Mouse (Mus musculus) myocyte (in vitro differentiated cells): ENCODE results near the gene Arhgef17. TPM values are rescaled to one million over a fixed set of nuclear protein-coding genes. Genes with fewer than 3 reads are reported as not detected.

Experiments
- H3K27me3 ChIP-seq: one replicate; pipeline ENCODE4 v1.6.1; 2011; ENCODE audit not compliant: control insufficient read depth, insufficient read depth, insufficient read length
- H3K36me3 ChIP-seq: one replicate; pipeline ENCODE4 v1.6.1; 2011; ENCODE audit not compliant: control insufficient read depth, insufficient read depth
- H3K4me2 ChIP-seq: one replicate; pipeline ENCODE4 v1.6.1; 2011; ENCODE audit warnings: low read depth, control low read depth
- H3K4me3 ChIP-seq: one replicate; pipeline ENCODE4 v1.5.1; 2011; ENCODE audit warnings: mild to moderate bottlenecking, control low read depth, moderate library complexity
- H3K79me2 ChIP-seq: one replicate; pipeline ENCODE4 v1.6.1; 2011; ENCODE audit not compliant: control insufficient read depth, insufficient read depth
- H3ac ChIP-seq: one replicate; pipeline ENCODE4 v1.6.1; 2011; ENCODE audit not compliant: control insufficient read depth, insufficient read length
- CEBPB ChIP-seq: IDR thresholded peaks from 2 replicates; pipeline ENCODE4 v1.6.1; 2011; ENCODE audit warnings: mild to moderate bottlenecking, moderate library complexity; ENCODE audit not compliant: poor library complexity, insufficient read depth, severe bottlenecking
- E2F4 ChIP-seq: IDR thresholded peaks from one replicate; pipeline ENCODE4 v1.6.1; 2011; ENCODE audit warnings: mild to moderate bottlenecking, control low read depth, moderate library complexity; ENCODE audit not compliant: insufficient read depth
- MAX ChIP-seq: IDR thresholded peaks from one replicate; pipeline ENCODE4 v1.6.1; 2011; ENCODE audit warnings: low read depth, mild to moderate bottlenecking, control low read depth
- MYOD1 ChIP-seq, 3 experiments: IDR thresholded peaks; one replicate each; pipeline ENCODE4 v1.6.1; 2011; ENCODE audit warnings: control low read depth in 2 of 3, low read depth in 2 of 3, mild to moderate bottlenecking in 2 of 3, moderate library complexity in 1 of 3; ENCODE audit not compliant: insufficient read length in 2 of 3, control insufficient read depth in 1 of 3
- MYOG ChIP-seq, 3 experiments: IDR thresholded peaks; one replicate each; pipeline ENCODE4 v1.6.1; 2011; ENCODE audit warnings: control low read depth in 2 of 3, low read depth in 2 of 3, mild to moderate bottlenecking in 2 of 3; ENCODE audit not compliant: insufficient read length in 2 of 3, control insufficient read depth in 1 of 3, insufficient read depth in 1 of 3
- POLR2A ChIP-seq: IDR thresholded peaks from one replicate; pipeline ENCODE4 v1.6.1; 2011; ENCODE audit warnings: low read depth, mild to moderate bottlenecking, control low read depth, moderate library complexity; ENCODE audit not compliant: insufficient read length
- POLR2AphosphoS2 ChIP-seq: IDR thresholded peaks from one replicate; pipeline ENCODE4 v1.6.1; 2011; ENCODE audit warnings: low read depth, control low read depth; ENCODE audit not compliant: insufficient read length
- REST ChIP-seq: IDR thresholded peaks from one replicate; pipeline ENCODE4 v1.6.1; 2011; ENCODE audit warnings: mild to moderate bottlenecking, control low read depth, moderate library complexity; ENCODE audit not compliant: insufficient read depth, insufficient read length
- SRF ChIP-seq: IDR thresholded peaks from one replicate; pipeline ENCODE4 v1.6.1; 2011; ENCODE audit warnings: low read depth; ENCODE audit not compliant: control insufficient read depth, insufficient read length
- TCF12 ChIP-seq: IDR thresholded peaks from one replicate; pipeline ENCODE4 v1.6.1; 2011; ENCODE audit warnings: mild to moderate bottlenecking, control low read depth; ENCODE audit not compliant: poor library complexity, insufficient read depth, severe bottlenecking
- TCF3 ChIP-seq: IDR thresholded peaks from one replicate; pipeline ENCODE4 v1.6.1; 2011; ENCODE audit warnings: low read depth, control low read depth; ENCODE audit not compliant: insufficient read length
- USF1 ChIP-seq: IDR thresholded peaks from one replicate; pipeline ENCODE4 v1.6.1; 2011; ENCODE audit warnings: low read depth, mild to moderate bottlenecking, control low read depth, moderate library complexity
- polyA plus RNA-seq: library from polyadenylated mRNA; unstranded; fragments of >200 nt; fragmentation: generic; extraction: Trizol; gene quantifications from one replicate; pipeline ENCODE4 v1.2.1, GENCODE M21; 2012; ENCODE audit warnings: missing spikeins

The Arhgef17 gene
- polyA plus RNA-seq, 1 experiment = 24.7 TPM

GRCm38 (mm10) chr7:100942789-100943615, 11.1 kb upstream of the Arhgef17 start:
- H3K79me2 ChIP-seq = no peaks in the 10 kb centered on the region
- H3K4me2 ChIP-seq = peak overlapping the region; percentile 63
- TF ChIP-seq SRF = no peak
- TF ChIP-seq MYOG (IDR thresholded peaks at IDR 0.05; ENCODE audit: control insufficient read depth in 1 of 3, insufficient read depth in 1 of 3, insufficient read length in 2 of 3, low read depth in 2 of 3) = no peak
- no peak for TF ChIP-seq TCF3
- TF ChIP-seq CEBPB = no peak
- H3K27me3 ChIP-seq = no peaks in the 10 kb centered on the region
- H3K36me3 ChIP-seq = no peaks in the 10 kb centered on the region
- H3K4me3 ChIP-seq = no peak overlapping the region
- H3ac ChIP-seq = no peak overlapping the region

- TF ChIP-seq MYOD1 (IDR thresholded peaks at IDR 0.05; ENCODE audit: control insufficient read depth in 1 of 3, insufficient read length in 2 of 3, low read depth in 2 of 3) = no peak
- no peak for TF ChIP-seq REST
- no peak for TF ChIP-seq E2F4
- TF ChIP-seq POLR2AphosphoS2 = no peak
- no peak for TF ChIP-seq SRF
- no peak for TF ChIP-seq USF1
- no peak for TF ChIP-seq TCF12
- TF ChIP-seq MAX = no peak
- no peak for TF ChIP-seq MYOG (IDR thresholded peaks at IDR 0.05; ENCODE audit: control insufficient read depth in 1 of 3, insufficient read depth in 1 of 3, insufficient read length in 2 of 3, low read depth in 2 of 3)
- TF ChIP-seq POLR2A = no peak
- no peak for TF ChIP-seq CEBPB
- TF ChIP-seq TCF3 = no peak
- no peak overlapping the region for H3K4me2 ChIP-seq
- no peaks in the 10 kb centered on the region for H3K27me3 ChIP-seq
- no peak overlapping the region for H3ac ChIP-seq
- H3K36me3 ChIP-seq = no peaks in the 10 kb centered on the region
- no peak overlapping the region for H3K4me3 ChIP-seq
- H3K79me2 ChIP-seq = no peaks in the 10 kb centered on the region
Observed at GRCm38 (mm10) chr7:100941169-100941568, 9.3 kb upstream of the Arhgef17 start.

- Histone ChIP-seq H3ac (no peak overlapping the region), H3K79me2 (no peaks in the 10 kb centered on the region), H3K4me2 (no peak overlapping the region), H3K4me3 (no peak overlapping the region), H3K36me3 (no peaks in the 10 kb centered on the region), H3K27me3 (no peaks in the 10 kb centered on the region)
- no peak for TF ChIP-seq POLR2A
- no peak for TF ChIP-seq TCF12
- no peak for TF ChIP-seq CEBPB
- TF ChIP-seq MAX = no peak
- no peak for TF ChIP-seq TCF3
- no peak for TF ChIP-seq USF1
- no peak for TF ChIP-seq REST
- TF ChIP-seq SRF = no peak
- no peak for TF ChIP-seq MYOD1 (IDR thresholded peaks at IDR 0.05; ENCODE audit: control insufficient read depth in 1 of 3, insufficient read length in 2 of 3, low read depth in 2 of 3)
- peak; percentile 35 for TF ChIP-seq POLR2AphosphoS2
- TF ChIP-seq MYOG (IDR thresholded peaks at IDR 0.05; ENCODE audit: control insufficient read depth in 1 of 3, insufficient read depth in 1 of 3, insufficient read length in 2 of 3, low read depth in 2 of 3) = peak in 1 of 3 experiments; percentile 8
- no peak for TF ChIP-seq E2F4
Observed at GRCm38 (mm10) chr7:100938106-100938505, 6.2 kb upstream of the Arhgef17 start.

- H3K79me2 ChIP-seq = no peaks in the 10 kb centered on the region
- no peak overlapping the region for H3K4me2 ChIP-seq
- no peaks in the 10 kb centered on the region for H3K36me3 ChIP-seq
- no peak overlapping the region for H3K4me3 ChIP-seq
- no peak overlapping the region for H3ac ChIP-seq
- no peak for TF ChIP-seq POLR2A
- no peaks in the 10 kb centered on the region for H3K27me3 ChIP-seq
Observed at GRCm38 (mm10) chr7:100937481-100937880, 5.6 kb upstream of the Arhgef17 start.

GRCm38 (mm10) chr7:100933520-100933919, 1.6 kb upstream of the Arhgef17 start:
- peaks cover 24% of the 10 kb centered on the region for H3K79me2 ChIP-seq
- no peaks in the 10 kb centered on the region for H3K36me3 ChIP-seq
- H3ac ChIP-seq = no peak overlapping the region
- peak overlapping the region; percentile 75 for H3K4me3 ChIP-seq
- TF ChIP-seq POLR2AphosphoS2 (no peak), TCF12 (no peak), MAX (no peak), E2F4 (no peak), MYOD1 (IDR thresholded peaks at IDR 0.05; ENCODE audit: control insufficient read depth in 1 of 3, insufficient read length in 2 of 3, low read depth in 2 of 3) (no peak), POLR2A (no peak), MYOG (IDR thresholded peaks at IDR 0.05; ENCODE audit: control insufficient read depth in 1 of 3, insufficient read depth in 1 of 3, insufficient read length in 2 of 3, low read depth in 2 of 3) (no peak), SRF (no peak)
- no peaks in the 10 kb centered on the region for H3K27me3 ChIP-seq
- no peak overlapping the region for H3K4me2 ChIP-seq
